Mouse (Mus musculus) cerebellum, adult 2 months (tissue): ENCODE data around the gene Gm5741.

ENCODE experiments used
- CTCF ChIP-seq: fragments of 200-500 bp; IDR thresholded peaks from 2 replicates; pipeline ENCODE4 v1.5.1; 2011; ENCODE audit warnings: low read depth, mild to moderate bottlenecking, control low read depth, low read length, moderate library complexity, borderline replicate concordance; ENCODE audit not compliant: insufficient read depth
- POLR2A ChIP-seq: fragments of 200-500 bp; IDR thresholded peaks from 2 replicates; pipeline ENCODE4 v1.6.1; 2011; ENCODE audit warnings: low read length, control low read depth, borderline replicate concordance; ENCODE audit not compliant: insufficient read depth

DNA sequence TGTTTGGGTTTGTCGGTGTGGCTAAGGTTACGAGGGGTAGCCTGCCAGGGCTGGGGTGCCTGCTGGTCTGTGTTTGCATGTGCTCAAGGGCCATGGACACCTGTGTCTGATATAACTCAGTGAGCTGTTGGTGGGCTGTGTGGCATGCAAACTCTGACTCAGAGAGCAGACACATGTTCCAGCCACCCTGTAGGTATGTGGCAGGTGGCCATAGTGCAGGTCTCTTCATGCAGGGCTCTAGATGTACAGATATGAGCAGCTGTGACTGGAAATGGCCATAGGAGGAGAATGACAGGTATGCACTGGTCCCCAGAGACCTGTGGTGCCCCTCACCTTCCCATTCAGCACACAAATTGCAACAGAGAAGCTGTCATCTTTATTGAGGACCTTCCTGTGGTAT lies 627 bp downstream of the Gm5741 start:
- no peak for TF ChIP-seq CTCF
- TF ChIP-seq POLR2A, result no peak
